Mouse (Mus musculus) bone marrow macrophage, adult 2 months (primary cell): ENCODE data around the gene Mtch2.

Source experiments
- CTCF ChIP-seq: IDR thresholded peaks from 2 replicates; pipeline ENCODE4 v1.5.1; 2012; ENCODE audit warnings: low read depth, mild to moderate bottlenecking, low read length, moderate library complexity
- POLR2A ChIP-seq: IDR thresholded peaks from 2 replicates; pipeline ENCODE4 v1.6.1; 2012; ENCODE audit warnings: mild to moderate bottlenecking, low read depth, low read length, borderline replicate concordance

GRCm38 (mm10) chr2:90879419-90879818 lies 32.5 kb downstream of the Mtch2 start:
- TF ChIP-seq CTCF = no peak
- TF ChIP-seq POLR2A = no peak
